Mouse (Mus musculus) urinary bladder, postnatal 14 days (tissue): Measurements from ENCODE around the gene Ndufb3.
A peak's percentile ranks its signal among the peaks of the same experiment; 100 is the strongest.
"Not testable (repeated sequence)": the region's sequence is repeated elsewhere in the genome, so short reads cannot be mapped to it uniquely, and the experiment has no call there.

Source experiments
- DNase-seq: peaks from one replicate; pipeline ENCODE4 v3.0.0; 2021; ENCODE audit warnings: low spot score

Ndufb3 gene

GRCm38 (mm10) chr1:58586171-58586997 is at the start of gene Ndufb3, which contains the start of gene Fam126b:
Gene Ndufb3 (plus strand): TSS chr1:58586384.
Gene Fam126b (minus strand): TSS chr1:58586323.
- peak; percentile 87 for DNase-seq

DNA sequence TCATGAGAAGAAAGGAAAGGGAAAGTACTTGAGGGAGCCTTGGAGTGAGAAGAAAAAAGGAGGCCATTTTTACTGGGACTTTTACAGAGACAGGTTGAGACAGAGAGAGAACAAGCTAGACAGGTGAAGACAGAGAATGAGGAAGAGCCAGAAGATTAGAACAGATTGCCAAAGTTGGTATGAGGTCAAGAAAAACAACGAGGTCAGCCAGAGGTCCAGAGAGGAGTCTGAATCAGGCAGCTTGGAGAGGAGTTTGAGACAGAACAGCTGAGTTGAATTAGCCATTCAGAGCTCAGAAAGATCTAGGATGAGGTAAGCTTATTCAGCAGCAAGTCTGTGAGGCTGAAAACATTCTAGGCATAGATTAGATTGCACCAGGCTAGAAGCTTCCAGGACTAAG is 44.8 kb upstream of the Ndufb3 start:
- DNase-seq = no peak

GRCm38 (mm10) chr1:58560370-58560769 is 25.8 kb upstream of the Ndufb3 start:
- DNase-seq = not testable (repeated sequence)

GRCm38 (mm10) chr1:58562455-58562854 is 23.7 kb upstream of the Ndufb3 start:
- peak; percentile 37 for DNase-seq

DNA sequence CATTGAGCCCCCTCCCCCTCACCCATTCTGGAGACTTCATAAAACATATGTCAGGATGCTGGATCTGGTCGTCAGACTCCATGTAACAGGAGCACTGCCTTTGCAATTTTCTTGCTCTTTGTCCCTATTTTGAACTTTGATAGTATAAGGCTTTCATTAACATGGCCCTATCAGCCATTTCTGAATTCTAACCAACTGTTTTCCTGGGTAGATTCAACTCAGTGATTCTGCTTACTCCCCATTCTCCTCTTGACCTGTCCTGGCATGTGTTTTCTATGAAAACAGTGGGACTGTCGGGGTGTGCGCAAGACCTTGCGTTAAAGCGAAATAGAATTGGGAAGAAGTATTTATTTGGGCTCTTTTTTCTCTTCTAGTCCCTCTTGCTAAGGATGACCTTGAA is 21.2 kb upstream of the Ndufb3 start:
- DNase-seq = no peak

- DNase-seq = no peak
These were observed 19.6 kb upstream of the Ndufb3 start for GRCm38 (mm10) chr1:58566621-58567020.

DNA sequence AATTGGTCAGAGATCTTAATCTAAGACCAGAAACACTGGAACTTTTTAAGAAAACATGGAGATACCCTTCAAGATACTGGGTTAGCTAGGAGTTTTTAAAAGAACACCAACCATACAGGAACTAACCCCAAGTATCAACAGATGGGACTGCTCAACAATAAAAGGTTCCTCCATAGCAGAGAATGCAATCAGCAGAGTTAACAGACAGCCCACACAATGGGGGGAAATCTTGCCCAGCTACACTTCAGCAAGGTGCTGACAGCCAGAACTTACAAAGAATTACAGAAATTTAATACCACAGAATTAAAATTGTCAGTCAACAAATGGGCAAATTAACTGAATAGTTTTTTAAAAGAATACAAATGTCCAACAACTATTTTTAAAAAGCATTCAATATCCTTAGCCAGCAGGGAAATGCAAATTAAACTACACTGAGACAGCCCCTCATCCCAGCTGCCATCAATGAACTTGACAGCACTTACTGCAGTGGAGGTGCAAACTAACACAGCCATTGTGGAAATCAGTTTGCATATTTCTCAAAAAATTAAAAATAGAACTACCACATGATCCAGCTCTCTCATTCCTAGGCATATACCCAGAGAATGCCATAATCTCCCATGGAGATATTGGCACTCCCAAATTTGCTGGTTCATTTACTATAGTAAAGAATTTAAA is 17.6 kb upstream of the Ndufb3 start:
- DNase-seq = no peak

DNA sequence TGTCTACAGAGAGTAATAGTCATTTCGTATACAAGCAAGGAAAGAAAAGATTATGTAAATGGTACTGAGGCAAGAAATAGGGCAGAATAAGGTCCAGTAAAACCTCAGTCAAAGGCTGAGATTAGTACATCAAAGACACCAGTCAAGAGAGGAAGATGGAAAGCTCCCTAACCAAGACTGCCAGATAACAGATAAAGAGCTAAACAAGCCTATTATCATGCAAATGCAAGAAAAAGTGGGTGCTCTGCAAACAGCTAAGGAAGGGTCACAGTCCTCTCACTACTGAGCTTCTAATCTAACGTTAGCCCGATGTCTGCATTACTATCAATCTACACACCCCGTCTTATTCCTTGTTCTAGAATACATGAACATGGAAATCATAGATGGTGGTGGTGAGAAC is 15.7 kb upstream of the Ndufb3 start:
- no peak for DNase-seq

DNA sequence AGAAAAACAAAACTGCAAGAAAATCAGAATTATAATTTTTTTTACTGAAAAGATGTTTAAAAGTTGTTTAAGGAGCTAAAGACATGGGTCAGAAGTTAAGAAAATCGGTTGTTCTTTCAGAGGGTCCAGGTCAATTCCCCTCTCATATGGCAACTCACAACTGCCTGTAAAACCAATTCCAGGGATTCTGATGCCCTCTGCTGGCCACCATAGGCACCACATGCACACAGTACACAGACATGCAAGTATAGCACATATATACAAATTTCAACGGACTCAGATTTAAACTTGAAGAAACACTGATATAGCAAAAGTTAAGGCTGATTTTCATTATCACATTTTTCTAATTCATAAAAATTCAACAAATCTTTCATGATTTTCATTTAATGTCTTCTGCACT is 7.0 kb upstream of the Ndufb3 start:
- no peak for DNase-seq

- DNase-seq = no peak
These were observed 3.6 kb upstream of the Ndufb3 start for GRCm38 (mm10) chr1:58582611-58583010.

GRCm38 (mm10) chr1:58584271-58584670 is 1.9 kb upstream of the Ndufb3 start:
- DNase-seq = no peak

DNA sequence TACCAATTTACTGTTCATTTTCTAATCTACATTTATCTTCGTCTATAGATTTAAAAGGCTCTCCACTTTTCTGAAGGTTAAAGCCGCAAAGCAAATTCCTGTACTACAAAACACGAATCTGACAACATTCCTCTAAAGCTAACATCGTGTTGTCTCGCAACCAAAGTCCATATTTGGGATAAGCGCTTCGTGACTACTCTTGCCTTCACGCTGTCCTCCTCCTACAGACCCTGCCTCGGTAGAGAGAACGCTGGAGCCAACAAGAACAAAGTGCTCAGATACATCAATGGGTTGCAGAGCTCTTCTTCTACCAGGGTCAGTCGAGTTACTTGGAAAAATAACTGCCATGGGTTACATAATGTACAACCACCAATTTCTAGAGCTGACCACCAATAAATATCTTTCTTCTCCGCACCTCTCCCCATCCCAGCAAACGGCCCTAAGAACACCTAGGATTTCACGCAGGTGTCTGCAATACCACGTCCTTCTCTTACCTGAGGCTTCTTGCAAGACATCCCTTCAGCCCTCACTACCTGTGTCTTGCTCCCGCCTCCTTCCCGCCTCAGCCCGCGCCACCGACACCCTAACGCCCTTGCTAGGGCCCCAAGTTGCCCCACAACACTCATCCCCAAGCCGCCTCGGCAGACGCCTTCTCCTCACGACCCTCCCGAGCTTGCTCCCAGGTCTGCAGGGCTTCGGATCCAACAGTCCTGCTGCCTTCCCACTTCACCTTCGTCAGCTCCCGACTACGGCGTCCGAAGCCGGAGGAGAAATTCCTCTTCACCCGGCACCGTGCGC is 612 bp upstream of the Ndufb3 start:
- no peak for DNase-seq

GRCm38 (mm10) chr1:58587491-58587890 is 1.3 kb downstream of the Ndufb3 start:
- DNase-seq = no peak

DNA sequence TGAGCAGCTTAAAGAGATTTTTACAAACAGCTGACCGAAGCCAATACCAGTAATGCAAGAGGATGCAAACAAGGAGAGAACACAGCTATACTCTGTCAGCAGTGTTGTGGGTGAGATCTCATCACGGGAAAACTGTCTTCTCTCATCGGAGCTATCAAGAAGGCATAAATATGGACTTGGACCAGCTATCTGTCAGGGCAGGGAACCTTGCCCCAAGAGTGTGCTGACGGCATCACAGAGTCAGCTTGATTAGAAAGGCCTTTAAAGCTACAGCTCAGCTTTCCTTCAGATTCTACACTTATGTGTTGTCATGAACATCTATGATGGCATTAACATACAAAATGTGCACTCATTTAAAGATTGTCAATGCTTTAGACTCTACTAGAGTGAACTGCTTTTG is 16.5 kb downstream of the Ndufb3 start:
- DNase-seq = no peak

GRCm38 (mm10) chr1:58603738-58604137 is 17.6 kb downstream of the Ndufb3 start:
- DNase-seq = no peak

- DNase-seq = not testable (repeated sequence)
These were observed 23.4 kb downstream of the Ndufb3 start for GRCm38 (mm10) chr1:58609591-58609990.

DNA sequence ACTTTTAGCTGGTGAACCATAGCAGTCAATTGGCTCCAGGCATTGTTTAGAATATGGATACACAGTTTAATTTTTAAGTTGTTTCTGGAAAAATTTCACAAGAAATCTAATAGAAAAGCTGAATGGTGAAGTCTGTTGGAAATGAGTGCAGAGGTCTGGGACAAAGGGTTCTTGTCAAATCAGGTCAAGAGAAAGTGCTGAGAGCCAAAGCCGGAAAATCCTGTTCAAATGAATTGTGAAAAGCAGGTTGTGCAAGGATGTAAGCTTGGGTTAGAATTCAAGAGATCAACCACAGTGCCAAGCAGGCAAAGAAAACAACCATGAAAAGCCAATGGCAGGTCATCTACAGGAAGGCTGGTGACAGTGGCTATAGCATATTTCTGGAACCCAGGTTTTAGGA is 24.0 kb downstream of the Ndufb3 start:
- no peak for DNase-seq

- DNase-seq = no peak
These were observed 24.4 kb downstream of the Ndufb3 start for GRCm38 (mm10) chr1:58610611-58611010.

DNA sequence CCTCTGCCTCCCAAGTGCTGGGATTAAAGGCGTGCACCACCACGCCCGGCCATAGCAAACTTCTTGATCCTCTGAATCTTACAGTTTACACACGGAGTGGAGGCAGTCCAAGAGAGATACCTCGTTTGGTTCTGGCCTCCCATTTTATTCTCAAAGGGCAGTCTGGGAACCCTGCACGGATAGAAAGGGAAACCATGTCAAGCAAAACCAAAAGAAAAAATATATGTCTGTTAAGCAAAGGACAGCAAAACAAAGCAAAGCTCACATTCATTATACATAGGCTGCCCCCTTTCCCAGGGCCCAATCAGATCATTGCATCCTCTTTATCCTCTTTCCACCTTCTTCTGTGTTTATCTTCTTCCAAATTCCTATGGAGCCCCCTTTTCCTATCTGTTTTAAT is 27.6 kb downstream of the Ndufb3 start:
- peak; percentile 21 for DNase-seq

DNA sequence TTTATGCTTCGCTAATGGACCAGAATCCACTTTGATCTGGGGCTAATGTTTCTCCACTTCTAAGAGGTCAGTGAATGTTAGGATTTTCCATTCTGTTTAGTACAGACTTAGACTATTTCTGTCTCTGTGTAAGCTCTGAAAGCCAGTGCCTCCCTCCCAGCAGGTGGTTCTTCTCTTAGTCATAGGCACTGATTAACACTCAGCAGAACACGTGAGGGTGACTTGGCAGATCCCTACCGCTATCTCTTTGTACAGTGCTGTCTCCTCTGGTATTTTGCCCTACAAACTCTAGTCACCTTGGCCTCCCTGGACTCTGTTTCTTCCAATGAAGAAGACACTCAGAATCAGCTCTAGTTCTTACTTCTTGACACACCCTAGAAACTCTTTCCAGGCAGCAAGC is 28.2 kb downstream of the Ndufb3 start:
- peak; percentile 11 for DNase-seq

- no peak for DNase-seq
These were observed 29.0 kb downstream of the Ndufb3 start for GRCm38 (mm10) chr1:58615146-58615545.

- DNase-seq = no peak
These were observed 30.0 kb downstream of the Ndufb3 start for GRCm38 (mm10) chr1:58616176-58616575.

DNA sequence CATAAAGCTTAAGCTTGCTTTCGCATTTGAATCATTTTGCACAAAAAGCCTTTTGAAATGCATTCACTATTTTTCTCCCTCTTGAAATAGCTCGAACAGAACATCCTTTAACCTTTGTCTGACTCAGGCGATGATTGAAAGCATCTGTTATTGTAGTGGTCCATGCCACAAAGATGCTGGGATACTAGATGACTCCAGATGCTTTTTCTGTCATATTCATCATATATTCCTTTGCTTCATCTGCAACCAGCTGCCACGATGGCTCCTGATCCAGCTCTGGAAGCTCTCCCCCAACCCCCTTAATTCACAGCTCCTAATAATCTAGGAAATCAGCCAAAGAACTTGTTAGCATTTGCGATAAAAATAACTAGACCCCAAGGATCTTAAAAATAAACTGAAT is 30.9 kb downstream of the Ndufb3 start:
- no peak for DNase-seq
